Mouse (Mus musculus) C3H10T1/2 (cell line): ENCODE measurements around the gene Mpp1. TPM values are rescaled to one million over a fixed set of nuclear protein-coding genes. Genes with fewer than 3 reads are reported as not detected.

Experiments used
- polyA plus RNA-seq, 2 experiments: library from polyadenylated mRNA; unstranded; fragments of >200 nt; fragmentation: generic; extraction: Trizol; gene quantifications; one replicate each; pipeline ENCODE4 v1.2.1; 2012; ENCODE audit warnings: missing spikeins in 2 of 2

Gene Mpp1
- polyA plus RNA-seq = 10 to 100 TPM; 27.4 to 85.6 TPM

GRCm38 (mm10) chrX:75130467-75131160 is at the start of gene Mpp1:
Gene Mpp1 (minus strand): TSS chrX:75131016.

GRCm38 (mm10) chrX:75163670-75164069 is 32.9 kb upstream of the Mpp1 start, which contains the start of gene Smim9:
Gene Smim9 (minus strand): TSS chrX:75163770.

GRCm38 (mm10) chrX:75095369-75096162 is 35.2 kb downstream of the Mpp1 start, which contains the start of gene Dkc1:
Gene Dkc1 (plus strand): TSS chrX:75095854.

GRCm38 (mm10) chrX:75084774-75085508 is 45.9 kb downstream of the Mpp1 start, which contains the start of gene Gab3:
Gene Gab3 (minus strand): TSS chrX:75085458.

Other genes with a start within 250 kb of the Mpp1 start
- 1 to 10 TPM in 1 of 2 experiments, under 1 TPM in 1; 0.21 to 2.3 TPM for gene Gab3, start 45.6 kb downstream of the Mpp1 start, polyA plus RNA-seq
- gene Dkc1, start 35.2 kb downstream of the Mpp1 start, polyA plus RNA-seq = 10 to 100 TPM in 1 of 2 experiments, 1 to 10 TPM in 1; 6.5 to 15.6 TPM
- gene Smim9, start 32.8 kb upstream of the Mpp1 start, polyA plus RNA-seq = not detected